Mouse (Mus musculus): ENCODE results near the gene Slc25a16. TPM values are rescaled to one million over a fixed set of nuclear protein-coding genes. Genes with fewer than 3 reads are reported as not detected.

The Slc25a16 gene
- polyA plus RNA-seq (2015; fragmentation: Illumina TruSeq; extraction: RNeasy Lipid Tissue Mini Kit (QIAGEN cat#74804); ENCODE audit: insufficient read depth, low read depth, low replicate concordance) = 3.2 TPM

DNA sequence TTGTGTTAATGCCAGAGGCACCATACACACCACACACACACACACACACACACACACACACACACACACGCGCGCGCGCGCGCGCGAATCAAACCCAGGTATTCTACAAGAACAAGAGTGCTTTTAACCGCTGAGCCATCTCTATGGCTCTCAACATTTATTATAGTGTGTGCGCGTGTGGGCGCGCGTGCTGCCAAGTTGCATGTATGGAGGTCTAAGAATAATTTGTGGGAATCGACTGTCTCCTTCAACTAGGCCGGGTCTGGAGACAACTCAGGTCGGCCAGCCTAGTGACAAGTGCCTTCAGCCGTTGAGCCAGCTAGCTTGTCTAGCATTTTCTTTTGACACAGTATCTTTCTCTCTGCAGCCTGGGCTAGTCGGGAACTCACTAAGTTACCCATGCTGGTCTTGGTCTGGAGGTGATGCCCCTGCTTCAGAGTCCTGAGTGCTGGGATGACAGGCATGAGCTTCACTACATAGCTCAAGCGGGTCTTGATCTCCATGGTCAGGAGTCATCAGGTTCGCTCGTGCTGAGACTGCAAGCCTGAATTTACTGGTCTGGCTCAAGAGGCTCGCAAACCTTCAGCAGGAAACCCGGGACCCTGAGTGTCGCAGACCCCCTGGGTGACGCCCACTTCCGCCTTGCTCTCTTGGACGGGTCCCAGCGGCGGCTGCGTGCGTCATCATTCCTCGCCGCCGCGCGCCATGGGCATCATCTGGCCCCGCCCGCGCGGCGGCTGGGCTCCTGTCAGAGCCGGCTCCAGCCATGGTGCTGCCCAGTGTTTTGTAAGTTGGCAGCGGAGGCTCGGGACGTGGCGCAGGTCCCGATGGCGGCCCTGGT, at the start of gene Slc25a16:
Gene Slc25a16, plus strand, starts transcription at position 709 of the 841 bp plus-strand sequence.

DNA sequence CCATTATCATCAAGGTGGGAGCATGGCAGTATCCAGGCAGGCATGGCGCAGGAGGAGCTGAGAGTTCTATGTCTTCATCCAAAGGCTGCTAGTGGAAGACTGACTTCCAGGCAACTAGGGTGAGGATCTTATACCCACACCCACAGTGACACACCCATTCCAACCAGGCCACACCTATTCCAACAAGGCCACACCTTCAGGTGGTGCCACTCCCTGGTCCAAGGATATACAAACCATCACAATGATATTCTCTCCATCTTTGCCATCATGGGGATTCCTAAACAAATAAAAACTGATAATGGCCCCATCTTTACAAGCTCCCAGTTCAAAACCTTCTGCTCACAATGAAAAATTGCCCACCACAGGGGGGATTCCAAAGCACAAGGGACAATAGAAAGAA, 11.5 kb upstream of the Slc25a16 start, which contains the start of gene Tet1:
Gene Tet1, minus strand, starts transcription at position 101 of the 400 bp plus-strand sequence.

DNA sequence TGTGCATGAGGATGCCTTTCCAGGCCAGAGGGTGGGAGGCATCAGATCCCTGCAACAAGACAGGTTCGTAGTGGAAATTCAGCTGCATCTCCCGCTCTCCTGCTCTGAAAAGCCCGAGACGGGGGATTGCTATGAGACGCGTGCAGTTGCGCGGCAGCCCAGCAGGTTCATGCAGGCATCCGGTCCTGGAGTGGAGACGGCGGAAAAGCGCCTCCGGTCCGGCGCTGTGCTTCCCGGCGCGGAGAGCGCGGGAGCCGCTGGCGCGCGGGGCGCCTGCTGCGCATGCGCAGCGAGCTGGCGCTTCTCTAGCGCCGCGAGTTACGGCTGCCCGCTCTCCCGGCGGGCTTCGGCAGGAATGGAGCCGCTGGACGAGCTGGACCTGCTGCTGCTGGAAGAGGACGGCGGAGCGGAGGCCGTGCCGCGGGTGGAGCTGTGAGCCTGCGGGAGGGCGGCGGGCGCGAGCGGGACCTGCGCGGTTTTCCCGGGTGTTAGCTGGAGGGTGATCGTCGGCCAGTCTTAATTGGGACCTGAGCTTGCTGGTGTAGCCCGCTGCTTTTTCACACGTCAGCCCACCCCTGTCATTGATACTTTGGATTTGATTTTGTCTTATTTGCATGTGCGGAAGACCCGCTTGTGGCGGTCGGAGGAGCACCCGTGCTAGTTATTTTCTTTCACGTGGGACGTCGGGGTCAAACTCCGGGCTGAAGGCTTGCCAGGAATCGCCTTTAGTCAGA, 26.5 kb downstream of the Slc25a16 start, which contains the start of gene Dna2:
Gene Dna2, plus strand, starts transcription at position 289 of the 734 bp plus-strand sequence.

DNA sequence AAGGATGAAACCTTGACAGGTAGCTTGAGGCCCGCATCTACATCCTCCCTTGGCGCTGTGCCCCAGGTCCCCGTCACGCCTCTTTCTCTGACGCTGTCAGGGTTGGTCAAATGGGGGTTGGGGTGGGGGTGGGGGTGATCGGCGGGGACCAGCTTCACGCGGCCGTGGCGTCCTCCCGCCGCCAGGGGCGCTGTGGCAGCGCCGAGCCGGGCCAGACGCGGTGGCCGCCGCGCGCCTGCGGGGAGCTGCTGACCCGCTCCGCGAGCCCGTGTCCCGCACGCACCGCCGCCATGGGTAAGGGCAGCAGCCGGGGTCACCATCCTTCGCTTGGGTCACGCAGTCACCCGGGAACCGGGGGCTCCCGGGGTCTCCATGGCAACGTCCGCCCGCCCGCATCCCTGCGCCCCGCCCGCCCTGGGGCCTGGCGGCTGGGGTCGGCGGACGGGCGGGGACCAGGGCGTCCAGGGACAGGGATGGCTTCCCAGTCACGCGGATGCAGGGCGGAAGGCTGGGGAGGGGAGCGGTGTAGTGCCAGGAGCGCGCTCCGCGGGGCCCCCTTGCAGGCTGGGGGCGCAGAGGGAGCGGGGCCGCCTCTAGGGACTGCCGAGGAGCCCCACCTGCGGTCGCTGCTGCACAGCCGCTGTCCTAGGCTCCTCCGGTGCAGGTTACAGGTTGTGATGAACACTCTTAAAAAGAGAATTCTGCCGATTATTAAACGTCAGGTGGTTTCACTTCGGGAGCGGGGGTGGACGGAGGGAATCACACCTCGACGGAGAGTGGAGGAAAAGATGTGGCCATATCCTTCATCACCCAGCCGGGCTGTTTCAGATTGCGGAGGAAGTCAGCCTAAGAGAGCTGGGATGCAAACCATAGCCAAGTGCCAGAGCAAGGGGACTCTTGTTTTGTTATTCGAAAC, 59.9 kb downstream of the Slc25a16 start, which contains the start of gene Rufy2:
Gene Rufy2, plus strand, starts transcription at position 185 of the 916 bp plus-strand sequence.

Other genes with a start within 250 kb of the Slc25a16 start
- 1.6 TPM for gene Stox1, start 194.5 kb upstream of the Slc25a16 start, polyA plus RNA-seq (2015; fragmentation: Illumina TruSeq; extraction: RNeasy Lipid Tissue Mini Kit (QIAGEN cat#74804); ENCODE audit: insufficient read depth, low read depth, low replicate concordance)
- gene Ccar1, start 128.3 kb upstream of the Slc25a16 start, polyA plus RNA-seq (2015; fragmentation: Illumina TruSeq; extraction: RNeasy Lipid Tissue Mini Kit (QIAGEN cat#74804); ENCODE audit: insufficient read depth, low read depth, low replicate concordance) = 18.3 TPM
- gene Tet1, start 11.6 kb upstream of the Slc25a16 start, polyA plus RNA-seq (2015; fragmentation: Illumina TruSeq; extraction: RNeasy Lipid Tissue Mini Kit (QIAGEN cat#74804); ENCODE audit: insufficient read depth, low read depth, low replicate concordance) = 0.39 TPM
- 0.48 TPM for gene Dna2, start 26.4 kb downstream of the Slc25a16 start, polyA plus RNA-seq (2015; fragmentation: Illumina TruSeq; extraction: RNeasy Lipid Tissue Mini Kit (QIAGEN cat#74804); ENCODE audit: insufficient read depth, low read depth, low replicate concordance)
- 3.1 TPM for gene Rufy2, start 59.6 kb downstream of the Slc25a16 start, polyA plus RNA-seq (2015; fragmentation: Illumina TruSeq; extraction: RNeasy Lipid Tissue Mini Kit (QIAGEN cat#74804); ENCODE audit: insufficient read depth, low read depth, low replicate concordance)
- gene Hnrnph3, start 103.6 kb downstream of the Slc25a16 start, polyA plus RNA-seq (2015; fragmentation: Illumina TruSeq; extraction: RNeasy Lipid Tissue Mini Kit (QIAGEN cat#74804); ENCODE audit: insufficient read depth, low read depth, low replicate concordance) = 25.9 TPM
- 12.7 TPM for gene Pbld2, start 103.7 kb downstream of the Slc25a16 start, polyA plus RNA-seq (2015; fragmentation: Illumina TruSeq; extraction: RNeasy Lipid Tissue Mini Kit (QIAGEN cat#74804); ENCODE audit: insufficient read depth, low read depth, low replicate concordance)
- 36.3 TPM for gene Pbld1, start 139.5 kb downstream of the Slc25a16 start, polyA plus RNA-seq (2015; fragmentation: Illumina TruSeq; extraction: RNeasy Lipid Tissue Mini Kit (QIAGEN cat#74804); ENCODE audit: insufficient read depth, low read depth, low replicate concordance)
- gene Atoh7, start 179.0 kb downstream of the Slc25a16 start, polyA plus RNA-seq (2015; fragmentation: Illumina TruSeq; extraction: RNeasy Lipid Tissue Mini Kit (QIAGEN cat#74804); ENCODE audit: insufficient read depth, low read depth, low replicate concordance) = 0.98 TPM